Mouse (Mus musculus) monocyte, adult 59 days (primary cell): Measurements from ENCODE around the gene Dyrk3. TPM values are rescaled to one million over a fixed set of nuclear protein-coding genes. Genes with fewer than 3 reads are reported as not detected.

ENCODE experiments used
- total RNA-seq, 2 experiments: library from RNA; stranded (reverse); gene quantifications; one replicate each; pipeline ENCODE4 v1.2.4; 2023

The Dyrk3 gene
- 10 to 100 TPM; 11.9 to 13.1 TPM for total RNA-seq

GRCm38 (mm10) chr1:131138191-131139016 lies at the start of gene Dyrk3:
TSS of gene Dyrk3 (minus strand) at chr1:131138340.

DNA sequence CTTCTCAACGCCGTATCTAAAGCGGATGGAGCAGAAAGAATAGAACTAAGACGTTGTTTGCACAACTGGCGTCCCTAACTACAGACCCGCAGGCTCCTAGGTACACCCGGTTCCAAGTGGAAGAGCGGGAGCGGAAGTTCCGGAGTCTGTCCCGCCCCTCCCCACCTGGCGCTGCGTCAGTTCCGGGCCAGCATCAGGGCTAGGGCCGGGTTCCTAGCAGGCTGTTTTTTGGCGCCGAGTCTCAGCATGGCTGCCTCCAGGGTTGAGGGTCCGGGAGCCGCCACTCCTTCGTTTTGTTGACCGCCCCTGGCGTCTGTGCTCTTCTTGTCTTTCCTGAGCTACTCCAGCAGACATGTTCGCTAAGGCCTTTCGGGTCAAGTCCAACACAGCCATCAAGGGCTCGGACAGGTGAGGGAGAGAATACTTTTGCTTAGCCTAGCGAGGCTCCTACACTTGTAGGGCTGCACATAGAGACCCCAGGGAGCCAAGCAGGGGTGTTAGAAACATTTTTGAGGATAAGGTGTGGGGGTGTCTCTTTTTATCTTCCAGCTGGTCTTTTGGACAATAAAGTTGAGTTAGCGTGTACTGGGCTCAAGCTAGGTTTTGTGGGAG lies 15.0 kb upstream of the Dyrk3 start, which contains the start of gene Eif2d:
Gene Eif2d (plus strand): TSS at position 164 of the 612 bp plus-strand sequence.

DNA sequence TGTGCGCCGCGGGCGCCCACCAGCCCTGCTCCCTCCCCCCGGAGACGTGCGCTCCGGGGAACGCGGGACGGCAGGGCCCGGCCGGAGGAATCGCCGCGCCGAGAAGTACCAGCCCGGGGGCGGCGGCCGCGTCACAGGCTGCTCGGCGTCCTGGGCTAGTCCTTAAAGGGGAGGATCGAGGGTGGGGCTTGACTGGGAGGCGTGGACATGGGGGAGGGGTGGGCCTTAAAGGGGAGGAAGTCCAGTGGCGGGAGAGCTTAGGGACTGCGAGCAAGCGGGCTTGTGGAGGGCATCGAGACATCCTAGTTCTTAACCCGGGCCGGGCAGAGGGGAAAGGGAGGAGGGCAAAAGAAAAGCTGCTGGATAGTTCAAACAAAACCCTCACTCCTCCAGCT lies 40.4 kb downstream of the Dyrk3 start, which contains the start of gene Mapkapk2:
Gene Mapkapk2 (minus strand): TSS at position 127 of the 395 bp plus-strand sequence.

Other genes with a start within 250 kb of the Dyrk3 start
- not detected for gene Il20, start 226.9 kb downstream of the Dyrk3 start, total RNA-seq
- not detected for gene Il19, start 198.2 kb downstream of the Dyrk3 start, total RNA-seq
- 1 to 10 TPM in 1 of 2 experiments, under 1 TPM in 1; 0.86 to 1.1 TPM for gene Il10, start 118.5 kb downstream of the Dyrk3 start, total RNA-seq
- gene Mapkapk2, start 40.5 kb downstream of the Dyrk3 start, total RNA-seq: 100 to 1,000 TPM; 437 to 448 TPM
- gene Eif2d, start 14.8 kb upstream of the Dyrk3 start, total RNA-seq: 10 to 100 TPM; 12.3 to 17.0 TPM
- 100 to 1,000 TPM; 197 to 202 TPM for gene Rassf5, start 106.9 kb upstream of the Dyrk3 start, total RNA-seq
- 10 to 100 TPM; 53.7 to 59.9 TPM for gene Ikbke, start 141.3 kb upstream of the Dyrk3 start, total RNA-seq